Mouse (Mus musculus): ENCODE measurements around the gene Tjp2.

DNA sequence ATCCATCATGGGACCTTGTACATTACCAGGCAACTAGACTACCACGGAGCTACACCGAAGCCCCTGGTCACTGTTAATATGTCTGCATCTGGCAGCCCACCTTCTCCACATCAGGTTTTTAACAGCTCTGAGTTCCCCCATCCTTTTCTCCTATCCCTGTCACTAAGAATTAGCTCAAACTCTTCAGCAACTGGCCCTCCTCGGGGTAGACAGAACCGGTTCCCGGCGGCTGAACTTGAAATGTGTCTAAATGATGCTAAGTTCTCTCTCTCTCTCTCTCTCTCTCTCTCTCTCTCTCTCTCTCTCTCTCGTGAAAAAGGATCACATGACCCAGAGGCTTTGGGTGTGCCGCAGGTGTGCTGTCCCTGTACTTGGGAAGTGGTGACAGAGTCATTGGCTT, 16.4 kb upstream of the Tjp2 start:
- TF ChIP-seq CTCF (IDR thresholded peaks at IDR 0.05; ENCODE audit: control insufficient read depth, insufficient read depth, low read length) (no peak), POLR2A (IDR thresholded peaks at IDR 0.05; ENCODE audit: borderline replicate concordance, control insufficient read depth, low read depth, low read length) (no peak)

Measured in bone marrow, adult 2 months (tissue).